Mouse (Mus musculus): ENCODE measurements around the gene Nit1.

Nit1 gene

DNA sequence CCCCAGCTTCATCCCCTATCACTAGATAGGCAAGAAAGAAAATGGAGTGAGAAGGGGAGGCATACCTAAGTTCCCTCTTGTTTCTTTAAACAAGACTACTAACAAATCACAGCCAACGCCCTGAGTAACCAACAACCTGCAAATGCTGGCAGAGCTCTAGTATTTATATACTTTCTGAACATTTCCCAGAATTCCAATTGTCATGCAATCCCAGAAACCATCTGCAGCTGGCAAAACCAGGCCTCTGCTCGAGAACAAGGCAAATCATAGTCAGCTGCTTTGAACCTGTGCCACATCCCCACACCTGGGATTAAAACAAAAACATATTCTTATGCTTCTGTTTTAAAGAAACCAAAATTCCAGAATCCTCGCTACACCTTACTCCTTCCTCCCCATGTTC lies 52.1 kb downstream of the Nit1 start:
- DNase-seq = no peak

DNA sequence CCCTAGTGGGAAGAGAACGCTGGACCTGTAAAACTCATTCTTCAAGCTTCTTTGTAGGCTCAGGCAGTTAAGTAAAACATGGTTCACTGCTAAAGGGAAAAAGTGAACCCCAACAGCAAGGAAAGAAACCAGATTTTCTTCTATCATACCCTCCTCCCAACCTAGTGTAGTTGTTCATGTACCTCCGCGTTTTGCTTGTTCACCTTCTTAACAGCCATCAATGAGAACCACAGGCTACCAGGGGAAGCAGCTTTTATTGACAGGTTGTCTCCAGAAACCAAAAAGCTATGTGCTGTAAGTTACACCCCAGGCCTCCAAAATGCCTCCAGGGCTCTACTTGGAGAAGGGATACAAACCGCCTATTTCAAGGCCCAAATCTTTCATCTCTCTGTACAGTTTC lies 57.1 kb downstream of the Nit1 start:
- DNase-seq = no peak

Data from kidney, postnatal 25 days (tissue).